16 mouse cellular contexts compared by ENCODE assay signal in the genomic region with DNA sequence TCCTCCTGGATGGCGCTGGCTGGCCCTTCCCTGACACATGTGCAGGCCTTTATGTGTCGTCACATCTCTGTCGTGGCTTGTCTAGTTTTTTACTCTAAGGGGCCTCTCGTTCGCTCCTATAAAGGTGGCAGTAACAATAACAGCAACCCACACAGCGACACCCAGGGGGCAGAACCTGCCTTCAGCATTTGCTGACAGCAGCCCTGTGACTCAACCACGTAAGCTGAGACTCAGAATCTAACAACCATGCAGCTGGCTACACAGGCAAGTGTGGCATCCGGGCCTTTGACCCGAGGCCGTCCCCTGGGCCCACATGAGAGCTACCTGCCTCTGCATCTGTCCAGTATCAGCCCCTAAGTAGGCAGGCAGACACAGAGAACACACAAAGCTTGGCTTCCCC. TPM values are rescaled to one million over a fixed set of nuclear protein-coding genes. Genes with fewer than 3 reads are reported as not detected.
DNase-seq lines count a peak whose midpoint lies in the region; ATAC-seq and TF ChIP-seq lines count a peak whose summit lies in the region.
"Had no signal": no experiment of that assay in that cellular context is flagged by ENCODE, and none has a peak within 500 bp of the region (broad histone marks: within the 10 kb centered on the region; RNA-seq: fewer than 3 reads in every experiment).

No protein-coding gene starts in this region.

- no peak overlapping the region for H3K4me3 ChIP-seq in heart, embryonic 13.5 days
- H3K4me3 ChIP-seq in heart, embryonic 12.5 days = no peak overlapping the region
- no peak overlapping the region for H3K4me3 ChIP-seq in testis, adult 2 months (ENCODE audit: control insufficient read depth, low read depth, low read length)
- H3K4me3 ChIP-seq in intestine, embryonic 15.5 days (replicated peaks) = no peak overlapping the region
- no peak overlapping the region for H3K4me3 ChIP-seq in stomach, postnatal 0 days (ENCODE audit: low read depth, low read length)
- H3K4me3 ChIP-seq: lung, embryonic 15.5 days; midbrain, embryonic 13.5 days had no signal

- TF ChIP-seq CTCF in testis, adult 2 months (IDR thresholded peaks at IDR 0.05; ENCODE audit: control insufficient read depth, insufficient read depth, insufficient replicate concordance, low read depth, low read length) = no peak
- TF ChIP-seq CTCF in stomach, postnatal 0 days (IDR thresholded peaks at IDR 0.05; ENCODE audit: low read depth) = peak; percentile 48

- no peak for TF ChIP-seq POLR2A in testis, adult 2 months (IDR thresholded peaks at IDR 0.05; ENCODE audit: control insufficient read depth, low read depth, low read length)

- ATAC-seq in heart, embryonic 13.5 days (ENCODE audit: extremely low read depth, insufficient number of reproducible peaks, low FRiP score, low TSS enrichment) = no peak
- ATAC-seq in heart, embryonic 12.5 days (ENCODE audit: insufficient number of reproducible peaks, low FRiP score) = no peak
- ATAC-seq in intestine, embryonic 15.5 days = peak; percentile 34
- peak; percentile 20; the same call in 1 of the 2 replicates for ATAC-seq in stomach, postnatal 0 days (ENCODE audit: low FRiP score, low TSS enrichment)
- ATAC-seq: midbrain, embryonic 13.5 days had no signal

- H3K9ac ChIP-seq in heart, embryonic 13.5 days = peak overlapping the region; percentile 52
- H3K9ac ChIP-seq in heart, embryonic 12.5 days = no peak overlapping the region
- H3K9ac ChIP-seq in intestine, embryonic 15.5 days = no peak overlapping the region
- H3K9ac ChIP-seq in stomach, postnatal 0 days (ENCODE audit: low read length) = peak overlapping the region; percentile 31; the same call in 1 of the 2 replicates
- H3K9ac ChIP-seq: lung, embryonic 15.5 days; midbrain, embryonic 13.5 days had no signal

- peaks cover 57% of the 10 kb centered on the region for H3K36me3 ChIP-seq in heart, embryonic 13.5 days
- H3K36me3 ChIP-seq in heart, embryonic 12.5 days = peaks cover 49% of the 10 kb centered on the region
- no peaks in the 10 kb centered on the region for H3K36me3 ChIP-seq in testis, adult 2 months (ENCODE audit: control insufficient read depth, insufficient read depth, low read length)
- H3K36me3 ChIP-seq in intestine, embryonic 15.5 days = peaks cover 15% of the 10 kb centered on the region
- 0 out of 2 replicates have a peak, but pooled peaks cover 2% of the 10 kb centered on the region for H3K36me3 ChIP-seq in stomach, postnatal 0 days (ENCODE audit: control insufficient read depth, insufficient read depth, low read length)

- no peak for TF ChIP-seq EP300 in stomach, postnatal 0 days (optimal IDR thresholded peaks at IDR 0.05)

- WGBS in heart, embryonic 13.5 days = 63% methylated on average over 10 of the region's 10 CpGs
- 64% methylated on average over 10 of the region's 10 CpGs for WGBS in heart, embryonic 12.5 days
- WGBS in intestine, embryonic 15.5 days = 60% methylated on average over 10 of the region's 10 CpGs
- WGBS in stomach, postnatal 0 days = 61% methylated on average over 10 of the region's 10 CpGs

- peaks cover 71% of the 10 kb centered on the region for H3K4me1 ChIP-seq in heart, embryonic 13.5 days
- H3K4me1 ChIP-seq in heart, embryonic 12.5 days (replicated peaks) = peaks cover 67% of the 10 kb centered on the region
- H3K4me1 ChIP-seq in testis, adult 2 months (ENCODE audit: control insufficient read depth, insufficient read depth, low read length) = peaks cover 10% of the 10 kb centered on the region
- peaks cover 33% of the 10 kb centered on the region for H3K4me1 ChIP-seq in intestine, embryonic 15.5 days (replicated peaks)
- peaks cover 4% of the 10 kb centered on the region; the same call in 1 of the 2 replicates for H3K4me1 ChIP-seq in stomach, postnatal 0 days (replicated peaks; ENCODE audit: control insufficient read depth, insufficient read depth)

- H3K27ac ChIP-seq in heart, embryonic 13.5 days (replicated peaks) = peak overlapping the region; percentile 36
- H3K27ac ChIP-seq in heart, embryonic 12.5 days (ENCODE audit: poor library complexity, severe bottlenecking) = no peak overlapping the region
- peak overlapping the region; percentile 2; the same call in 1 of the 2 replicates for H3K27ac ChIP-seq in testis, adult 2 months (ENCODE audit: control insufficient read depth, insufficient read depth, low read depth, low read length)
- H3K27ac ChIP-seq in intestine, embryonic 15.5 days = peak overlapping the region; percentile 76
- H3K27ac ChIP-seq in stomach, postnatal 0 days (replicated peaks) = peak overlapping the region; percentile 56
- H3K27ac ChIP-seq: midbrain, embryonic 13.5 days had no signal

- H3K4me2 ChIP-seq in heart, embryonic 13.5 days = no peak overlapping the region
- H3K4me2 ChIP-seq in heart, embryonic 12.5 days = no peak overlapping the region
- no peak overlapping the region for H3K4me2 ChIP-seq in intestine, embryonic 15.5 days (replicated peaks)
- H3K4me2 ChIP-seq in stomach, postnatal 0 days (replicated peaks; ENCODE audit: low read depth) = no peak overlapping the region
- H3K4me2 ChIP-seq: lung, embryonic 15.5 days; midbrain, embryonic 13.5 days had no signal

- H3K9me3 ChIP-seq in heart, embryonic 13.5 days = no peaks in the 10 kb centered on the region
- no peaks in the 10 kb centered on the region for H3K9me3 ChIP-seq in heart, embryonic 12.5 days (replicated peaks)
- no peaks in the 10 kb centered on the region for H3K9me3 ChIP-seq in intestine, embryonic 15.5 days
- H3K9me3 ChIP-seq in stomach, postnatal 0 days (ENCODE audit: control insufficient read depth, low read length) = no peaks in the 10 kb centered on the region
- H3K9me3 ChIP-seq: lung, embryonic 15.5 days; midbrain, embryonic 13.5 days had no signal

- DNase-seq in testis, postnatal 14 days (ENCODE audit: low spot score) = no peak
- DNase-seq in stomach, postnatal 0 days (ENCODE audit: low spot score) = no peak
- no peak for DNase-seq in thymus, postnatal 10 days (ENCODE audit: low spot score in 2 of 2)
- DNase-seq in layer of hippocampus, postnatal 10 days (ENCODE audit: low spot score in 2 of 2) = no peak
- DNase-seq: adrenal gland, adult 2 months; cerebellum, adult 8-10 months; heart, adult 18-20 months; kidney, postnatal 14 days; layer of hippocampus, postnatal 36 days; left cerebral cortex, postnatal 4 days had no signal

- no peaks in the 10 kb centered on the region for H3K27me3 ChIP-seq in heart, embryonic 13.5 days (replicated peaks)
- no peaks in the 10 kb centered on the region for H3K27me3 ChIP-seq in heart, embryonic 12.5 days (replicated peaks)
- no peaks in the 10 kb centered on the region for H3K27me3 ChIP-seq in testis, adult 2 months (ENCODE audit: control insufficient read depth, insufficient read depth, low read length)
- H3K27me3 ChIP-seq in intestine, embryonic 15.5 days (replicated peaks) = no peaks in the 10 kb centered on the region
- no peaks in the 10 kb centered on the region for H3K27me3 ChIP-seq in stomach, postnatal 0 days (ENCODE audit: control insufficient read depth, insufficient read depth, low read length)
- H3K27me3 ChIP-seq: lung, embryonic 15.5 days; midbrain, embryonic 13.5 days had no signal

RNA-seq across cellular contexts. Expression of gene Xpnpep1, which starts 18.5 kb away (rescaled TPM):
- 142 and 151 TPM in 2 replicates for polyA plus RNA-seq in heart, embryonic 13.5 days (2015; fragmentation: Nextera tagmentation; extraction: Ambion mirVana)
- 191 TPM in 2 replicates for polyA plus RNA-seq in heart, embryonic 12.5 days (2016; fragmentation: Nextera tagmentation; extraction: Ambion mirVana)
- polyA plus RNA-seq in testis, adult 2 months (2012; rRNA removed) = 138 and 141 TPM in 2 replicates
- polyA plus RNA-seq in intestine, embryonic 15.5 days (2015; fragmentation: Nextera tagmentation; extraction: Ambion mirVana) = 182 and 206 TPM in 2 replicates
- polyA plus RNA-seq in stomach, postnatal 0 days (2015; fragmentation: Nextera tagmentation; extraction: Ambion mirVana) = 106 and 111 TPM in 2 replicates
- 100 to 1,000 TPM; 127 to 128 TPM for total RNA-seq in layer of hippocampus, postnatal 10 days (2021)

Comparison
In these comparisons a context has a peak if more than half of its experiments do, and no peak if none do; other contexts are left out.
1. H3K9ac ChIP-seq: peak in heart, embryonic 13.5 days (single experiment) and stomach, postnatal 0 days (single experiment); none in heart, embryonic 12.5 days (single experiment) and intestine, embryonic 15.5 days (single experiment).
2. ATAC-seq: peak in intestine, embryonic 15.5 days (single experiment) and stomach, postnatal 0 days (single experiment); none in heart, embryonic 13.5 days (single experiment) and heart, embryonic 12.5 days (single experiment).